Mouse (Mus musculus) adrenal gland, postnatal 10 days (tissue): ENCODE measurements around the gene Ulk3. TPM values are rescaled to one million over a fixed set of nuclear protein-coding genes. Genes with fewer than 3 reads are reported as not detected.

ENCODE experiments used
- DNase-seq: peaks from one replicate; pipeline ENCODE4 v3.0.0; 2021; ENCODE audit warnings: mixed read lengths
- long read RNA-seq, 2 experiments: library from polyadenylated mRNA; stranded (forward); transcript quantifications; one replicate each; pipeline ENCODE4 v2.0.0; 2021
- total RNA-seq, 2 experiments: library from RNA; stranded (reverse); gene quantifications; 2 replicates each; pipeline ENCODE4 v1.2.3; 2021

The Ulk3 gene
- 10 to 100 TPM in 1 of 2 experiments, 1 to 10 TPM in 1; 9.2 to 17.0 TPM for total RNA-seq
- long read RNA-seq, experiment 1, partial matches to known transcripts = 0 of 1 reads
- long read RNA-seq, experiment 1, other reads (novel, unspliced or antisense) = 0 of 1 reads
- long read RNA-seq, experiment 2, partial matches to known transcripts = 1 of 2 reads
- long read RNA-seq, experiment 2, other reads (novel, unspliced or antisense) = 1 of 2 reads

GRCm38 (mm10) chr9:57589224-57590126 lies at the start of gene Ulk3:
Gene Ulk3, plus strand, starts transcription at chr9:57589452.
- DNase-seq = peak; percentile 89

DNA sequence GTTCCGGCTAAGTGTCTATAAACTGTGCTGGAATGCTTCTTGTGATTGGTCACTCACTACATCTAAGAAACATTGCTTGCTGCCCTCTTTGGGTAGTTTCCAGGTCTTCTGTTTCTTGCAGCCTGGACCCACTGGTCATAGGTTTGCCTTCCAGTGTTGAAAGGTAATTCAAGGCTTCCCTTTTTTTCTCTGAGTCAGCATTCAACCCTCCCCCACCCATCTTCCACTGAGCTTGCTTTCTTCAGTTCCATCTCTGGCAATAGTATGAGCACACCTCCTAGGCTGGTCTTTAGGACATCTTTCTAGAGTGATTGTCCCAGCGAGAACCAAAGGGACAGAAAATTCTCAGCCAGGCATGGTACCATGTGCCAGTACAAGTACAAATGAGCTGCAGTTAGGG lies 49.7 kb upstream of the Ulk3 start:
- DNase-seq = no peak

DNA sequence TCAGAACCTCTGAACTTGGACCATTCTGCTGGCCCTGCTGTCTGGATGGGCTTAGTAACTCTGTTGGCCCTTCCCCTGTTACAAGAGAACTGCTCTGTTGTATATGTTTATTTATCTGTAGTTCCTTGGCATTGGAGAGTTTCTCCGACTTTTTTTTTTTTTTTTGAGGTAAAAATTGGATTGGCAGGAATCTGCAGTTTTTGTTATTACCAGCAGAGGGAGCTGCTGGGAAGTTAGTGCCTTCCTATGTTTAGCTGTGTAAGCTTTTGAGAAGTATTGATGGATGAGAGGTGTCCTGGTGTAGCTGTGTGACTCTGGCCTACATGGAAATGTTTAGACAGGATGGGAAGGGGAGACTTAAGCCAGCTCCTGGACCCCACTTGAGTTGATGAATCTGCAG lies 47.9 kb upstream of the Ulk3 start:
- peak; percentile 65 for DNase-seq

DNA sequence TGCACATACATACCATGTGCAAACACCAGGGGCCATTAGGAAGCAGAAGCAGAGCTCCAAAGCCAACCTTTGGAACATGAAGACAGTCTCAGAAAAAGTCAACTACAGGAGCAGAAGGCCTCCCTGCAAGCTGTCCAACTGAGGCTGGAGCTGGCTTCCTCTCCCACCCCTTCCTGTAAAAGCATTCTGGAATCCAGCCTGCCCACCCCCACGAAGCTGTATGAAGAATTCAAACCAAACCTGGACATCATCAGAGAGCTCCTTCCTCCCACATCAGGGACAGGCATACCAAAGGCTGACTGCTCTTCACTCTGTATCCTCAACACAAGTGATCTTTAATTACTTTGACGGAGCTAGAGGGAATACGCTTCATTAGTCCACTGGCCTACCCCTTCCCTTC lies 45.3 kb upstream of the Ulk3 start:
- DNase-seq = no peak

DNA sequence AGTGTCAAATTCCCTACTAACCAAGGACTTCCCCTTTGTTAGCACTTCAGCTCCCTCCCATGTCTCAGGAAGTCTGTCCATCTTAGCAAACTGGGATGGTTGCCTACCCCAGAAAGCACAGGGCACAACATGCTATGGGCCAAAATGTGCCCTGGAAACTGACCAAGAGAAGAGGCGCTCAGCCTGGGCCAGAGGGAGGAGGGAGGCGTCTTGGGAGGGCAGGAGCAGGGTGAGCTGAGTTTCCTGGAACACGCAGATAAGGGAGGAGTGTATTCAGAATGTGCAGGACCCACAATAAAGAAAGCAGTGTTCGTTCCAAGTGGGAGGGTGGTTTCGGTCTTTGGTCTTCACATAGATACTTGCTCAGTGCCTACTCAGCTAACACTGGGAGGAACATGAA lies 42.0 kb upstream of the Ulk3 start:
- DNase-seq = no peak

DNA sequence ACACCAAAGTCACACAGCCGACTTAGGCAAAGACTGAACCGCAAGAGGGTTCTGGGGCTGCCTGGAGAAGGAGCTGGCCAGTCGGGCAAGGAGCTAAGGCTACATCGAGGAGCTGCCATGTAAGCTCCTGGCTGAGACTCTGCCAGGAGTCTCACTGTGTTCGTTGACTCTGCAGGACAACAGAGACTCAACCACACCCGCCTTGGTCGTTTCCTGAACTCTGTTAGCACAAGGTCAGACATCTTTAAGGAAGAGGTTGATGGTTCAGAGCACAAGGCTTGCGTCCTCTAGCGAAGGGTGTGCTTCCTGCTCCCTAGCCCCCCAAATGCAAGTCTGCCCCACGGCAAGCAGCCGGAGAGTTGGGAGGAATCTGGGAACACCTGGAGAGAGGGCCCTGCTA lies 41.4 kb upstream of the Ulk3 start:
- DNase-seq = no peak

DNA sequence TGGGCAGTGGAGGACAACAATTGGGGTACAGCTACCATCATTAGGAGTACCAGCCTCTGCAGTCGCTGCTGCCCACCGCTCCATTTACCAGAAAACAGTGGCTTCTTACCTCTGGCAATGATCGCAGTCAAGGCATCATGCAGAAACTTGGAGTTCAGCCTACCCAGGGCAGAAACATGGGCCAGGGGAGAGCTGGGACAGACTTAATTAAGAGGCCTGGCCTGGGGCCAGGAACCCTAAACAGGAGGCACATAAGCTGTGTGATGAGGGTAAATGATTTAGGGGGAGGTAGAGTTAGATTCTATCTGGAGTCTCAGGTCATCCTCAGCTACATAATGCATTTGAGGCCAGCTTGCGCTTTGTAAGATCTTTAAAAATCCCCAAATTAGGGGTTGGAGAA lies 40.1 kb upstream of the Ulk3 start:
- DNase-seq = no peak

GRCm38 (mm10) chr9:57550126-57550862 lies 39.0 kb upstream of the Ulk3 start:
- DNase-seq = peak; percentile 76

- peak; percentile 82 for DNase-seq
Measured at GRCm38 (mm10) chr9:57552139-57552887, 36.9 kb upstream of the Ulk3 start, which contains the start of gene Mpi. Gene Mpi, minus strand, starts transcription at chr9:57552763.

DNA sequence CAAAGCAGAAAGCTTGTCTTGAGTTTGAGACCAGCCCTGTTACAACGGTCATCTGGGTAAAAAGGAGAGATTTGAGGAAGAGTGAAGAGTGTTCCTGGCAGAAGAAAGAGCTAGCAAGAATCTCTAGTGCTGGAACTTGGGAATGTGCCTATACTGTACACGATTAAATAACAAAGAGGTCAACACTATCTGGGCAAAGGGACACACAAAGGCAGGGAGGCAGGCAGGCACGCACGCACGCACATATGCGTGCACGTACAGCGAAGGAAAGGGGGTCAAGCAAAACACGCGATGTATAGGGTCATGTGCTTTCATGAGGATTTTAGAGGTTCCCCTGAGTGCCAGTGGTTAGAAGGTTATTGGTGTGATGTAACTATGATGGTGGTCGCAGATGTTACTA lies 36.1 kb upstream of the Ulk3 start:
- DNase-seq = no peak

DNA sequence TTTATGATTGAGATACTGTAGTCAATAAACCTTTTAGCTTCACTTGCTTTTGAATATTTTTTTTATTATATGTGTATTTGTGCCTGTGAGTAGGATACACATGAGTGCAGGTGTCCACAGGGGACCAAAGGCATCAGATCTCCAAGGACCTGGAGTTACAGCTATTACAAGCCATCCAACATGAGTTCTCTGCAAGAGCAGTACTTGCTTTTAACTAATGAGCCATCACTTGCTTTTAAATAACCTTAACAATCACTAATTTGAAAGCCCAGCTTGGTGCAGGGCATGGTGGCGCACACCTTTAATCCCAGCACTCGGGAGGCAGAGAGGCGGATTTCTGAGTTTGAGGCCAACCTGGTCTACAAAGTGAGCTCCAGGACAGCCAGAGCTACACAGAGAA lies 34.5 kb upstream of the Ulk3 start:
- DNase-seq = no peak

DNA sequence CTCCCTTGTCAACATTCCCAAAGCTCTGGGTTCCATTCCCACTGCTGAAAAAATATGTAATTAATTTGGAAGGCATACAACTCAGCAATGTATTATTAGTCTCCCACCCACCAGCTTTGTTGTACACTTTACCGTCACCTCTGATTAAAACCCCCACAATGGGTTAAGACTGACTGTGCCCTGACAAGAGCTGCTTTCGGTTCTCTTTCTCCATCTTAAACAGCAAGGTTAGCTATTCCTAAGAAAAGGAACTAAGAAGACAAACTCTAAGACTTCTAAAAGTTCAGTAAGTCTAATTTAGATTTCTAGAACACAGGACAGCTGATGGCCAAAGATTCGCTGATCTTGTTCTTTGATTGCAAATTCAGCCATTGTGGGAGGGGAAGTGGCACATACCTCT lies 32.0 kb upstream of the Ulk3 start:
- no peak for DNase-seq

DNA sequence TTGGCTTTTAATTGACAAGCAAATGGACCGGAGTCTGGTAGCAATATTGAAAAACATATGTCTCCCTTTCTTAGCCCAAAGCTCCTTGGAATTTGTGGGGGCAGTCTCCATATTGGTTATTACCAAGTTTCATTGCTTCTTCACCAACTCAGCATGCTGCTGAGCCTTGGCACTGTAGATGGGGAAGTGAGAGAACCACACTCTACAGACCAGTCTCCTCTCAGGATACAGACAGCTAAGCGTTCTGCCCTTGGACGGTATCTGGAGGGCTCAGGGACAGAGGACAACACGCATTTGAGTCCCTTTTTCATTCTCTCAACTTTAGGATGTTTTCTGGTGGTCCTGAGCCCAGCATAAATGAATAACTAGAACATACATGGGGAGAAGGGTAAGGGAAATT lies 30.6 kb upstream of the Ulk3 start:
- DNase-seq = no peak

GRCm38 (mm10) chr9:57559568-57559967 lies 29.7 kb upstream of the Ulk3 start:
- DNase-seq = no peak

- DNase-seq = no peak
Measured at GRCm38 (mm10) chr9:57560263-57560662, 29.0 kb upstream of the Ulk3 start.

GRCm38 (mm10) chr9:57560861-57561710 lies 28.2 kb upstream of the Ulk3 start, which contains the start of gene Scamp2:
Gene Scamp2, plus strand, starts transcription at chr9:57560943.
- DNase-seq = peak; percentile 96

GRCm38 (mm10) chr9:57561711-57562099 lies 27.5 kb upstream of the Ulk3 start:
- DNase-seq = no peak

GRCm38 (mm10) chr9:57562896-57563372 lies 26.3 kb upstream of the Ulk3 start:
- peak; percentile 33 for DNase-seq

DNA sequence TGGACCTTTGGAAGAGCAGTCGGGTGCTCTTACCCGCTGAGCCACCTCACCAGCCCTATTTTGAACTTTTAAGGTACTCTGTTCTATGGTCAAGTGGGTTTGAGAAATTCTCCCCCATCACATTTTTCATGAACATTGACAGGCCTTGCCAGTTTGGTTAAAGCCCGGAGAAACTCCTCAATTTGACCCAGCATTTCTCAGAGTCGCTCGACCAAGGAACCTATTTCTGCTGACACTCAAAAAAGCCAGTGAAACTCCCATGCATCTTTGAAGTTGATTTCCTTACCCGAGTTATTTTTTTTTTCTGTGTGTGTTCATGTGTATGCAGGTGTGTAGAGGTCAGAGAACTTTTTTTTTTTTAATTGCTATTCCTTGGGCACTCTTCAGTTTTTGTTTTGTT lies 24.6 kb upstream of the Ulk3 start:
- DNase-seq = no peak

GRCm38 (mm10) chr9:57565741-57566221 lies 23.5 kb upstream of the Ulk3 start:
- DNase-seq = peak; percentile 49

GRCm38 (mm10) chr9:57566846-57567245 lies 22.4 kb upstream of the Ulk3 start:
- DNase-seq = no peak
